Mouse (Mus musculus): ENCODE results near the gene Ssc4d. TPM values are rescaled to one million over a fixed set of nuclear protein-coding genes. Genes with fewer than 3 reads are reported as not detected.

Gene Ssc4d
- polyA plus RNA-seq, 1 experiment from 2014 or later, result 0.68 TPM

GRCm38 (mm10) chr5:135931526-135931925, 42.8 kb downstream of the Ssc4d start:
- H3K4me3 ChIP-seq (ENCODE audit: control insufficient read depth in 1 of 2, insufficient read depth in 1 of 2, low read depth in 1 of 2, low read length in 2 of 2), result no peak overlapping the region
- no peaks in the 10 kb centered on the region for H3K9me3 ChIP-seq (ENCODE audit: control insufficient read depth, low read length)
- no peak for ATAC-seq (ENCODE audit: insufficient number of reproducible peaks, insufficient read depth, low FRiP score, low read depth)
- peaks cover 59% of the 10 kb centered on the region for H3K36me3 ChIP-seq (ENCODE audit: control insufficient read depth, insufficient read depth, low read length)
- WGBS, result 68% methylated on average over 9 of the region's 9 CpGs
- no peak overlapping the region for H3K9ac ChIP-seq (ENCODE audit: low read length)
- no peaks in the 10 kb centered on the region for H3K27me3 ChIP-seq (ENCODE audit: control insufficient read depth, insufficient read depth, low read length)
- H3K4me1 ChIP-seq (ENCODE audit: control insufficient read depth in 2 of 2, insufficient read depth in 2 of 2, low read length in 2 of 2), result peaks cover 8 to 23% of the 10 kb centered on the region in 2 experiments
- no peak overlapping the region for H3K4me2 ChIP-seq (ENCODE audit: low read length)
- no peak overlapping the region for H3K27ac ChIP-seq (replicated peaks in 1 of 2; ENCODE audit: control insufficient read depth in 1 of 2, insufficient read depth in 1 of 2, low read depth in 2 of 2, low read length in 2 of 2)

- no peaks in the 10 kb centered on the region for H3K9me3 ChIP-seq (ENCODE audit: control insufficient read depth, low read length)
- ATAC-seq (ENCODE audit: insufficient number of reproducible peaks, insufficient read depth, low FRiP score, low read depth), result no peak
- H3K27ac ChIP-seq (replicated peaks in 1 of 2; ENCODE audit: control insufficient read depth in 1 of 2, insufficient read depth in 1 of 2, low read depth in 2 of 2, low read length in 2 of 2), result no peak overlapping the region
- no peak overlapping the region for H3K9ac ChIP-seq (ENCODE audit: low read length)
- 69% methylated on average over 6 of the region's 6 CpGs for WGBS
- H3K4me3 ChIP-seq (ENCODE audit: control insufficient read depth in 1 of 2, insufficient read depth in 1 of 2, low read depth in 1 of 2, low read length in 2 of 2), result no peak overlapping the region
- peaks cover 76% of the 10 kb centered on the region for H3K36me3 ChIP-seq (ENCODE audit: control insufficient read depth, insufficient read depth, low read length)
- no peaks in the 10 kb centered on the region for H3K27me3 ChIP-seq (ENCODE audit: control insufficient read depth, insufficient read depth, low read length)
- no peak overlapping the region for H3K4me2 ChIP-seq (ENCODE audit: low read length)
- H3K4me1 ChIP-seq (ENCODE audit: control insufficient read depth in 2 of 2, insufficient read depth in 2 of 2, low read length in 2 of 2), result peaks cover 3 to 20% of the 10 kb centered on the region in 2 experiments; a peak in 3 of 4 replicates
Measured at GRCm38 (mm10) chr5:135929685-135930424, 44.5 kb downstream of the Ssc4d start.

GRCm38 (mm10) chr5:135923901-135924300, 50.4 kb downstream of the Ssc4d start:
- H3K4me3 ChIP-seq (ENCODE audit: control insufficient read depth in 1 of 2, insufficient read depth in 1 of 2, low read depth in 1 of 2, low read length in 2 of 2), result no peak overlapping the region
- H3K4me2 ChIP-seq (ENCODE audit: low read length), result no peak overlapping the region
- no peak overlapping the region for H3K27ac ChIP-seq (replicated peaks in 1 of 2; ENCODE audit: control insufficient read depth in 1 of 2, insufficient read depth in 1 of 2, low read depth in 2 of 2, low read length in 2 of 2)
- no peak overlapping the region for H3K9ac ChIP-seq (ENCODE audit: low read length)
- no peaks in the 10 kb centered on the region for H3K27me3 ChIP-seq (ENCODE audit: control insufficient read depth, insufficient read depth, low read length)
- 96% methylated on average over 7 of the region's 7 CpGs for WGBS
- H3K4me1 ChIP-seq (ENCODE audit: control insufficient read depth in 2 of 2, insufficient read depth in 2 of 2, low read length in 2 of 2), result no peaks in the 10 kb centered on the region
- ATAC-seq (ENCODE audit: insufficient number of reproducible peaks, insufficient read depth, low FRiP score, low read depth), result no peak
- peaks cover 97% of the 10 kb centered on the region for H3K36me3 ChIP-seq (ENCODE audit: control insufficient read depth, insufficient read depth, low read length)
- H3K9me3 ChIP-seq (ENCODE audit: control insufficient read depth, low read length), result no peaks in the 10 kb centered on the region

- Histone ChIP-seq H3K9me3 (ENCODE audit: control insufficient read depth, low read length) (no peaks in the 10 kb centered on the region), H3K9ac (ENCODE audit: low read length) (no peak overlapping the region), H3K27me3 (ENCODE audit: control insufficient read depth, insufficient read depth, low read length) (no peaks in the 10 kb centered on the region), H3K4me1 (ENCODE audit: control insufficient read depth in 2 of 2, insufficient read depth in 2 of 2, low read length in 2 of 2) (peaks cover 10 to 19% of the 10 kb centered on the region in 2 experiments), H3K4me3 (ENCODE audit: control insufficient read depth in 1 of 2, insufficient read depth in 1 of 2, low read depth in 1 of 2, low read length in 2 of 2) (no peak overlapping the region), H3K4me2 (ENCODE audit: low read length) (no peak overlapping the region), H3K36me3 (ENCODE audit: control insufficient read depth, insufficient read depth, low read length) (peaks cover 82% of the 10 kb centered on the region), H3K27ac (replicated peaks in 1 of 2; ENCODE audit: control insufficient read depth in 1 of 2, insufficient read depth in 1 of 2, low read depth in 2 of 2, low read length in 2 of 2) (no peak overlapping the region)
- no peak for ATAC-seq (ENCODE audit: insufficient number of reproducible peaks, insufficient read depth, low FRiP score, low read depth)
- 86% methylated on average over 3 of the region's 3 CpGs for WGBS
Measured at GRCm38 (mm10) chr5:135919902-135920301, 54.4 kb downstream of the Ssc4d start.

GRCm38 (mm10) chr5:135918593-135918992, 55.7 kb downstream of the Ssc4d start:
- no peaks in the 10 kb centered on the region for H3K9me3 ChIP-seq (ENCODE audit: control insufficient read depth, low read length)
- no peak overlapping the region for H3K4me2 ChIP-seq (ENCODE audit: low read length)
- 89% methylated on average over 5 of the region's 5 CpGs for WGBS
- peaks cover 74% of the 10 kb centered on the region for H3K36me3 ChIP-seq (ENCODE audit: control insufficient read depth, insufficient read depth, low read length)
- no peak overlapping the region for H3K4me3 ChIP-seq (ENCODE audit: control insufficient read depth in 1 of 2, insufficient read depth in 1 of 2, low read depth in 1 of 2, low read length in 2 of 2)
- ATAC-seq (ENCODE audit: insufficient number of reproducible peaks, insufficient read depth, low FRiP score, low read depth), result no peak
- no peaks in the 10 kb centered on the region for H3K27me3 ChIP-seq (ENCODE audit: control insufficient read depth, insufficient read depth, low read length)
- H3K9ac ChIP-seq (ENCODE audit: low read length), result no peak overlapping the region
- no peak overlapping the region for H3K27ac ChIP-seq (replicated peaks in 1 of 2; ENCODE audit: control insufficient read depth in 1 of 2, insufficient read depth in 1 of 2, low read depth in 2 of 2, low read length in 2 of 2)
- peaks cover 20 to 31% of the 10 kb centered on the region in 2 experiments for H3K4me1 ChIP-seq (ENCODE audit: control insufficient read depth in 2 of 2, insufficient read depth in 2 of 2, low read length in 2 of 2)

- H3K27me3 ChIP-seq (ENCODE audit: control insufficient read depth, insufficient read depth, low read length), result no peaks in the 10 kb centered on the region
- WGBS, result 87% methylated on average over 5 of the region's 5 CpGs
- H3K4me1 ChIP-seq (ENCODE audit: control insufficient read depth in 2 of 2, insufficient read depth in 2 of 2, low read length in 2 of 2), result peaks cover 24 to 36% of the 10 kb centered on the region in 2 experiments
- no peaks in the 10 kb centered on the region for H3K9me3 ChIP-seq (ENCODE audit: control insufficient read depth, low read length)
- ATAC-seq (ENCODE audit: insufficient number of reproducible peaks, insufficient read depth, low FRiP score, low read depth), result no peak
- H3K27ac ChIP-seq (replicated peaks in 1 of 2; ENCODE audit: control insufficient read depth in 1 of 2, insufficient read depth in 1 of 2, low read depth in 2 of 2, low read length in 2 of 2), result no peak overlapping the region
- H3K4me2 ChIP-seq (ENCODE audit: low read length), result no peak overlapping the region
- H3K4me3 ChIP-seq (ENCODE audit: control insufficient read depth in 1 of 2, insufficient read depth in 1 of 2, low read depth in 1 of 2, low read length in 2 of 2), result no peak overlapping the region
- peaks cover 73% of the 10 kb centered on the region for H3K36me3 ChIP-seq (ENCODE audit: control insufficient read depth, insufficient read depth, low read length)
- no peak overlapping the region for H3K9ac ChIP-seq (ENCODE audit: low read length)
Measured at GRCm38 (mm10) chr5:135918059-135918437, 56.3 kb downstream of the Ssc4d start.

GRCm38 (mm10) chr5:135917327-135918058, 56.8 kb downstream of the Ssc4d start:
- H3K9ac ChIP-seq (ENCODE audit: low read length), result no peak overlapping the region
- H3K9me3 ChIP-seq (ENCODE audit: control insufficient read depth, low read length), result no peaks in the 10 kb centered on the region
- H3K27me3 ChIP-seq (ENCODE audit: control insufficient read depth, insufficient read depth, low read length), result no peaks in the 10 kb centered on the region
- H3K36me3 ChIP-seq (ENCODE audit: control insufficient read depth, insufficient read depth, low read length), result peaks cover 70% of the 10 kb centered on the region
- WGBS, result 89% methylated on average over 8 of the region's 8 CpGs
- no peak overlapping the region; a peak in 1 of 4 replicates for H3K27ac ChIP-seq (replicated peaks in 1 of 2; ENCODE audit: control insufficient read depth in 1 of 2, insufficient read depth in 1 of 2, low read depth in 2 of 2, low read length in 2 of 2)
- no peak for ATAC-seq (ENCODE audit: insufficient number of reproducible peaks, insufficient read depth, low FRiP score, low read depth)
- H3K4me1 ChIP-seq (ENCODE audit: control insufficient read depth in 2 of 2, insufficient read depth in 2 of 2, low read length in 2 of 2), result peaks cover 26 to 41% of the 10 kb centered on the region in 2 experiments
- no peak overlapping the region for H3K4me3 ChIP-seq (ENCODE audit: control insufficient read depth in 1 of 2, insufficient read depth in 1 of 2, low read depth in 1 of 2, low read length in 2 of 2)
- H3K4me2 ChIP-seq (ENCODE audit: low read length), result no peak overlapping the region
